Mouse (Mus musculus): ENCODE data around the gene Med8. TPM values are rescaled to one million over a fixed set of nuclear protein-coding genes. Genes with fewer than 3 reads are reported as not detected.

Gene Med8
- polyA plus RNA-seq, 1 experiment from 2014 or later = 99.3 TPM

DNA sequence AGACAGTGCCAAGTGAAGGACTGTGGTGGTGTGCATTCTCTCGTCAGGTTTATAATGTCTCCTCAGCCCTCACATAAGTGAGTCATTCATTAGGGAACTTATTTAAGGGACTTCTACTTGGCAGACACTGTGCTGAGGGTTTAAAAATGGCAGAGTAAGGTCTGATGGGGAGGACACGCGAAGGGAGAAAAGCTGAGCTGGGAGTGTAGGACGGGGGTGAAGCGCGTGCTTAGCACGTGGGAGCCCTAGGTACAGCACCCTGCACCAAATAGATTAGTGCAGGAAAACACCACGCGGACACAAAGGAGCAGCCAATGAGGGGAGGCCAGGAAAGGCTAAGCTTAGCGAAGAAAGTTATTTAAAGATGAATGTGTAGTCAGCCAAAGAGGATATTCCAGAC lies 36.0 kb downstream of the Med8 start:
- 87% methylated on average over 10 of the region's 10 CpGs for WGBS
- H3K4me2 ChIP-seq (ENCODE audit: low read length) = no peak overlapping the region
- no peak overlapping the region for H3K27ac ChIP-seq (ENCODE audit: low read depth, low read length)
- H3K27me3 ChIP-seq (replicated peaks; ENCODE audit: control insufficient read depth, insufficient read depth, low read length) = no peaks in the 10 kb centered on the region
- peaks cover 10% of the 10 kb centered on the region for H3K4me1 ChIP-seq (ENCODE audit: control insufficient read depth, insufficient read depth, low read depth, low read length)
- no peak overlapping the region for H3K4me3 ChIP-seq (ENCODE audit: low read length)
- H3K9ac ChIP-seq (ENCODE audit: low read depth, low read length) = no peak overlapping the region
- no peaks in the 10 kb centered on the region for H3K36me3 ChIP-seq (ENCODE audit: control insufficient read depth, insufficient read depth, low read length)
- H3K9me3 ChIP-seq (ENCODE audit: control insufficient read depth, low read length) = no peaks in the 10 kb centered on the region
- no peak for ATAC-seq

DNA sequence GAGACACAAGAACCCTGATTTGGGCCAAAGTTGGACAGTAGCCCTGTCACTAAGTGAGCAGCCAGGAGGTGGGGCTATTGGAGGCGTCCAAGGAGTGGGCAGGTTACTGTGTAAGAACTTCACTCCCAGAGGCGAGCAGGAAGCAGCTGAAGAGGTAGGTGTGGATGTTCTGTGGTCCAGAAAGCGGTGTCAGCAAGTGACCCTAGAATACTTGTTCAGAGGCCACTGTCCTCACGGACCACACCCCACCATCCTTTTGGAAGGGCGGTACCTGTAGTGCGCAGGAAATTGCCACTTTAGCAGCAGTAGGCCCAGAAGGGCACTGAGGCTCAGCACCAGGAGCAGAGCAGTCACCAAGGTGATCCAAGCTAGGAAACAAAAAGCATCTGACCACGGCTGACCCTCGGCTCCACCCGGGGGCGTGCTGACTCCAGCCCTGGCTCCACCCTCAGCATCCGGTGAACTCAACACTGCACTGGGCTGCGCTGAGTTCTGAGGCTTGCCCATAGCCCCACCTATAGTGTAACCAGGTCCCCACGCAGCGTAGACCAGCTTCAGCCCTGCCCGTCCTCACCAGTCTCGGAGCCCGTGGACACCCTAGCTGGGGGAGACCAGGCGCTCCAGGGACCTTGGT lies 36.8 kb downstream of the Med8 start:
- WGBS = 21% methylated on average over 18 of the region's 18 CpGs
- H3K27me3 ChIP-seq (replicated peaks; ENCODE audit: control insufficient read depth, insufficient read depth, low read length) = no peaks in the 10 kb centered on the region
- no peaks in the 10 kb centered on the region for H3K9me3 ChIP-seq (ENCODE audit: control insufficient read depth, low read length)
- peak overlapping the region; percentile 49 for H3K4me3 ChIP-seq (ENCODE audit: low read length)
- H3K4me1 ChIP-seq (ENCODE audit: control insufficient read depth, insufficient read depth, low read depth, low read length) = peaks cover 10% of the 10 kb centered on the region
- H3K27ac ChIP-seq (ENCODE audit: low read depth, low read length) = 0 out of 2 replicates have a peak overlapping the region, but pooled peaks have one; percentile 13
- peak overlapping the region; percentile 94 for H3K4me2 ChIP-seq (ENCODE audit: low read length)
- ATAC-seq = peak; percentile 84
- no peaks in the 10 kb centered on the region for H3K36me3 ChIP-seq (ENCODE audit: control insufficient read depth, insufficient read depth, low read length)
- peak overlapping the region; percentile 66 for H3K9ac ChIP-seq (ENCODE audit: low read depth, low read length)

DNA sequence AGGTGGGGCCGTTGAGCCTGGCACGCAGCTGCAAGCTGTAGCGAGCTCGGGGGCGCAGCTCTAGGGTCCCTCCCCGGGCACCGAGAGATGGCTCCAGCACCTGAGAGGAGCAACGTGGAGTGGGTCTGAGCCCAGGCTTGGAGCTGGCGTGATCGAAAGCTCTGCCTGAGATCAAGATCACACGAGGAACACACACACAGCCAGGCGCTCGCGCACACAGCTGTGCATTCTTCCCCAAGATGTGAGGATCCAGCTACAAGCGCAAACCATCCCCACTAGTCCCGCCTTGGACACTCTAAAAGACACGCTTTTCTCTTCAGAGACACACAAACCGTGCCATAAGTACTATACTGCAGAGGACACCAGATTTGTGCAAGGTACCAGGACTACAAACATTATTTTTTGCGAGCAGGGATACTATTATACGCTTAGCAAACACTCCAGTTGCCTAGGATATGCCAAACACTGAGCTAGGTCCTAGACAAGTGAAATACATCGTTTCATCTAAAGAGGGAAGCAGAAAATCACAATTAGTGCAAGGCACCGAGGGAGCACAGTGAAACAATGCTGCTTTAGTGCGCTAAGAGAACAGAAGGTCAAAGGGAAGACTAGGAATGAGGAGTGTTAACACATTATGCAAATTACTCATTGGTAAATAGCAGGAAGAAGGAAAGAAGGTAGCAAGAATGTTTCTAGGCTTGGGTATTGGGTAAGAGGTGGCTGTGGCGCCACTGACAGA lies 37.4 kb downstream of the Med8 start:
- H3K27ac ChIP-seq (ENCODE audit: low read depth, low read length) = 0 out of 2 replicates have a peak overlapping the region, but pooled peaks have one; percentile 13
- no peaks in the 10 kb centered on the region for H3K9me3 ChIP-seq (ENCODE audit: control insufficient read depth, low read length)
- peak overlapping the region; percentile 94 for H3K4me2 ChIP-seq (ENCODE audit: low read length)
- WGBS = 19% methylated on average over 24 of the region's 24 CpGs
- no peaks in the 10 kb centered on the region for H3K27me3 ChIP-seq (replicated peaks; ENCODE audit: control insufficient read depth, insufficient read depth, low read length)
- H3K36me3 ChIP-seq (ENCODE audit: control insufficient read depth, insufficient read depth, low read length) = no peaks in the 10 kb centered on the region
- peak overlapping the region; percentile 66 for H3K9ac ChIP-seq (ENCODE audit: low read depth, low read length)
- peak; percentile 68 for ATAC-seq
- peaks cover 10% of the 10 kb centered on the region for H3K4me1 ChIP-seq (ENCODE audit: control insufficient read depth, insufficient read depth, low read depth, low read length)
- H3K4me3 ChIP-seq (ENCODE audit: low read length) = peak overlapping the region; percentile 49

DNA sequence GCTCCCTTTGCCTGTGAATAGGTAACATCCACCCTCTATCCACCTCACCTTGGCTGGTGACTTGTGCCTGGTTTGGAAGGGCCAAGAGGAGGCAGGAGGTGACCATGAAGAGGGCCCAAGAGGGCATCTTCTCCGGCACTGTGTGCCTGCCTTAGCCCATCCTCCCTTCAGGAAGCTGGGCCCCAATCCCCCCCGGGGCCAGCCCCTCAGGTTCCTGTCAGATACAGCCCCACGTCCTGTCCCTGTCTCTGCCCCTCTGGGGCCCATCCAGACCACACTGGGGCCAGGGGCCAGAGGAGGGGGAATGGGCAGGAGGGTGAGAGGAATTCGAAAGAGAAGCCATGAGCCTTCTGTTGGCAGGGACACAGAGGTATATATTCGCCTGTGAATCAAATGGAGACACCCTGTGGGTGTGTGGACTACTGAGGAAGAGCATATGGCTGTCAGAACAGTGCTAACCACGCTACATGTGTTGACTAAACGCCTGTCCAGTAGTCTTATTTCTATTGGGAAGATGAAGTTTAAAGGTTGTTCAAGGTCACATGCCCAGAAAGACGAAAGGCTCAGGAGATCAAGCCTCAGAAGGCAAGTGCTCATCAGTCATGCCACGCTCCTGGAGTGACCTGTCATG lies 48.3 kb downstream of the Med8 start, which contains the start of gene Mpl:
TSS of gene Mpl (minus strand) at position 169 of the 631 bp plus-strand sequence.
- no peak within 1 kb of the TSS for H3K9ac ChIP-seq (ENCODE audit: low read depth, low read length)
- no peak within 1 kb of the TSS for H3K27ac ChIP-seq (ENCODE audit: low read depth, low read length)
- no peaks in the 10 kb centered on the region for H3K4me1 ChIP-seq (ENCODE audit: control insufficient read depth, insufficient read depth, low read depth, low read length)
- no peak for ATAC-seq
- no peak within 1 kb of the TSS for H3K4me2 ChIP-seq (ENCODE audit: low read length)
- H3K27me3 ChIP-seq (replicated peaks; ENCODE audit: control insufficient read depth, insufficient read depth, low read length) = no peaks in the 10 kb centered on the region
- H3K36me3 ChIP-seq (ENCODE audit: control insufficient read depth, insufficient read depth, low read length) = no peaks in the 10 kb centered on the region
- no peaks in the 10 kb centered on the region for H3K9me3 ChIP-seq (ENCODE audit: control insufficient read depth, low read length)
- H3K4me3 ChIP-seq (ENCODE audit: low read length) = no peak within 1 kb of the TSS
- whole genome bisulfite sequencing = 72% methylated on average over 9 of the region's 9 CpGs

- H3K4me2 ChIP-seq (ENCODE audit: low read length) = no peak overlapping the region
- no peak for ATAC-seq
- no peak overlapping the region for H3K27ac ChIP-seq (ENCODE audit: low read depth, low read length)
- 95% methylated on average over 3 of the region's 3 CpGs for WGBS
- no peaks in the 10 kb centered on the region for H3K27me3 ChIP-seq (replicated peaks; ENCODE audit: control insufficient read depth, insufficient read depth, low read length)
- H3K9me3 ChIP-seq (ENCODE audit: control insufficient read depth, low read length) = peaks cover 4% of the 10 kb centered on the region
- no peaks in the 10 kb centered on the region for H3K36me3 ChIP-seq (ENCODE audit: control insufficient read depth, insufficient read depth, low read length)
- no peaks in the 10 kb centered on the region for H3K4me1 ChIP-seq (ENCODE audit: control insufficient read depth, insufficient read depth, low read depth, low read length)
- H3K9ac ChIP-seq (ENCODE audit: low read depth, low read length) = no peak overlapping the region
- H3K4me3 ChIP-seq (ENCODE audit: low read length) = no peak overlapping the region
Measured at GRCm38 (mm10) chr4:118464956-118465355, 55.8 kb downstream of the Med8 start.

Other genes with a start within 250 kb of the Med8 start
- gene Kdm4a, start 229.3 kb upstream of the Med8 start, polyA plus RNA-seq (2015; fragmentation: Nextera tagmentation; extraction: Ambion mirVana) = 38.5 and 38.6 TPM in 2 replicates
- gene Ptprf, start 117.9 kb upstream of the Med8 start, polyA plus RNA-seq (2015; fragmentation: Nextera tagmentation; extraction: Ambion mirVana) = 71.7 and 88.1 TPM in 2 replicates
- 8.0 and 8.7 TPM in 2 replicates for gene Szt2, start 64 bp upstream of the Med8 start, polyA plus RNA-seq (2015; fragmentation: Nextera tagmentation; extraction: Ambion mirVana)
- 36.5 and 36.6 TPM in 2 replicates for gene Elovl1, start 18.8 kb downstream of the Med8 start, polyA plus RNA-seq (2015; fragmentation: Nextera tagmentation; extraction: Ambion mirVana)
- 39.6 and 53.7 TPM in 2 replicates for gene Cdc20, start 28.0 kb downstream of the Med8 start, polyA plus RNA-seq (2015; fragmentation: Nextera tagmentation; extraction: Ambion mirVana)
- gene Mpl, start 48.2 kb downstream of the Med8 start, polyA plus RNA-seq (2015; fragmentation: Nextera tagmentation; extraction: Ambion mirVana) = 0.27 and 0.31 TPM in 2 replicates
- gene Tie1, start 80.7 kb downstream of the Med8 start, polyA plus RNA-seq (2015; fragmentation: Nextera tagmentation; extraction: Ambion mirVana) = 13.5 and 16.6 TPM in 2 replicates
- not detected in 2 replicates for gene 2610528J11Rik, start 117.7 kb downstream of the Med8 start, polyA plus RNA-seq (2015; fragmentation: Nextera tagmentation; extraction: Ambion mirVana)
- 0.16 and 0.30 TPM in 2 replicates for gene Tmem125, start 134.7 kb downstream of the Med8 start, polyA plus RNA-seq (2015; fragmentation: Nextera tagmentation; extraction: Ambion mirVana)
- gene Cfap57, start 211.4 kb downstream of the Med8 start, polyA plus RNA-seq (2015; fragmentation: Nextera tagmentation; extraction: Ambion mirVana) = 2.1 and 2.5 TPM in 2 replicates
- 83.0 and 91.8 TPM in 2 replicates for gene Ebna1bp2, start 211.5 kb downstream of the Med8 start, polyA plus RNA-seq (2015; fragmentation: Nextera tagmentation; extraction: Ambion mirVana)
- not detected in 2 replicates for gene Olfr62, start 249.6 kb downstream of the Med8 start, polyA plus RNA-seq (2015; fragmentation: Nextera tagmentation; extraction: Ambion mirVana)

Data from hindbrain, embryonic 16.5 days (tissue).